Mouse (Mus musculus) lung, embryonic 15.5 days (tissue): Measurements from ENCODE around the gene Dnaja4. TPM values are rescaled to one million over a fixed set of nuclear protein-coding genes. Genes with fewer than 3 reads are reported as not detected.

Experiments
- ATAC-seq: fragments of 200-750 bp; cut with Nextera tagmentation; 2 replicates; pipeline ENCODE4 v1.8.0; 2017; ENCODE audit warnings: moderate number of reproducible peaks, borderline replicate concordance; ENCODE audit not compliant: low FRiP score, low TSS enrichment; ENCODE audit errors: extremely low read depth
- H3K27ac ChIP-seq: fragments of 300-500 bp; sonication (generic); 2 replicates; pipeline ENCODE4 v1.5.1; 2015; ENCODE audit warnings: moderate library complexity, mild to moderate bottlenecking, inconsistent platforms
- H3K27me3 ChIP-seq: fragments of 300-500 bp; sonication (generic); 2 replicates; pipeline ENCODE4 v1.6.1; 2015; ENCODE audit warnings: inconsistent platforms
- H3K36me3 ChIP-seq: fragments of 300-500 bp; sonication (generic); 2 replicates; pipeline ENCODE4 v1.6.1; 2015; ENCODE audit warnings: inconsistent platforms
- H3K4me1 ChIP-seq: fragments of 300-500 bp; sonication (generic); 2 replicates; pipeline ENCODE4 v1.6.1; 2015; ENCODE audit warnings: inconsistent platforms
- H3K4me2 ChIP-seq: fragments of 300-500 bp; sonication (generic); 2 replicates; pipeline ENCODE4 v1.6.1; 2015; ENCODE audit warnings: inconsistent platforms, mild to moderate bottlenecking, moderate library complexity
- H3K4me3 ChIP-seq: fragments of 300-500 bp; sonication (generic); 2 replicates; pipeline ENCODE4 v1.5.1; 2015; ENCODE audit warnings: mild to moderate bottlenecking, inconsistent platforms
- H3K9ac ChIP-seq: fragments of 300-500 bp; sonication (generic); 2 replicates; pipeline ENCODE4 v1.6.1; 2015; ENCODE audit warnings: inconsistent platforms
- H3K9me3 ChIP-seq: fragments of 300-500 bp; sonication (generic); 2 replicates; pipeline ENCODE4 v1.6.1; 2016; ENCODE audit warnings: inconsistent platforms
- whole genome bisulfite sequencing: fragments of 180-500 bp; shearing (Covaris S2); methylation state at CpG from one replicate; pipeline ENCODE4 v1.1.7; 2015; 5-methylcytosine and 5-hydroxymethylcytosine counted together
- polyA plus RNA-seq: library from polyadenylated mRNA; unstranded; fragments of >200 nt; fragmentation: Nextera tagmentation; extraction: Ambion mirVana; gene quantifications from 2 replicates; pipeline ENCODE4 v1.2.1, GENCODE M21; 2015

The Dnaja4 gene
- polyA plus RNA-seq, 1 experiment from 2014 or later = 6.6 TPM

GRCm38 (mm10) chr9:54702581-54702980, 3.9 kb downstream of the Dnaja4 start:
- no peak overlapping the region for H3K4me3 ChIP-seq
- WGBS = 60% methylated on average over 2 of the region's 2 CpGs
- no peak overlapping the region for H3K4me2 ChIP-seq

GRCm38 (mm10) chr9:54704361-54704760, 5.7 kb downstream of the Dnaja4 start:
- Histone ChIP-seq H3K27ac (no peak overlapping the region), H3K4me3 (no peak overlapping the region), H3K4me1 (peaks cover 16% of the 10 kb centered on the region; the same call in 1 of the 2 replicates), H3K9ac (no peak overlapping the region), H3K9me3 (no peaks in the 10 kb centered on the region), H3K27me3 (peaks cover 10% of the 10 kb centered on the region), H3K36me3 (no peaks in the 10 kb centered on the region), H3K4me2 (no peak overlapping the region)
- ATAC-seq = no peak
- WGBS = 64% methylated on average over 5 of the region's 5 CpGs

More at GRCm38 (mm10) chr9:54702581-54702980, 3.9 kb downstream of the Dnaja4 start:
- Histone ChIP-seq H3K36me3 (no peaks in the 10 kb centered on the region), H3K9ac (no peak overlapping the region), H3K9me3 (no peaks in the 10 kb centered on the region), H3K27me3 (peaks cover 21% of the 10 kb centered on the region), H3K27ac (no peak overlapping the region), H3K4me1 (peaks cover 22% of the 10 kb centered on the region; the same call in 1 of the 2 replicates)
- ATAC-seq = no peak

- Histone ChIP-seq H3K9me3 (no peaks in the 10 kb centered on the region), H3K27me3 (peaks cover 8% of the 10 kb centered on the region), H3K27ac (no peak overlapping the region), H3K4me3 (no peak overlapping the region), H3K4me1 (peaks cover 7% of the 10 kb centered on the region; the same call in 1 of the 2 replicates), H3K9ac (no peak overlapping the region), H3K4me2 (no peak overlapping the region), H3K36me3 (no peaks in the 10 kb centered on the region)
- 16% methylated on average over 1 of the region's 1 CpGs for WGBS
- no peak for ATAC-seq
Observed at GRCm38 (mm10) chr9:54705561-54705960, 6.9 kb downstream of the Dnaja4 start.

GRCm38 (mm10) chr9:54707288-54707999, 8.8 kb downstream of the Dnaja4 start:
- WGBS = 56% methylated on average over 8 of the region's 8 CpGs
- Histone ChIP-seq H3K4me1 (peaks cover 9% of the 10 kb centered on the region; the same call in 1 of the 2 replicates), H3K27ac (no peak overlapping the region), H3K4me2 (no peak overlapping the region), H3K4me3 (no peak overlapping the region), H3K27me3 (no peaks in the 10 kb centered on the region), H3K9ac (no peak overlapping the region), H3K36me3 (no peaks in the 10 kb centered on the region), H3K9me3 (no peaks in the 10 kb centered on the region)
- ATAC-seq = no peak

- no peak for ATAC-seq
- no peaks in the 10 kb centered on the region for H3K27me3 ChIP-seq
- H3K9ac ChIP-seq = no peak overlapping the region
- H3K4me2 ChIP-seq = no peak overlapping the region
- WGBS = 84% methylated on average over 5 of the region's 5 CpGs
- peaks cover 9% of the 10 kb centered on the region; the same call in 1 of the 2 replicates for H3K4me1 ChIP-seq
- no peaks in the 10 kb centered on the region for H3K9me3 ChIP-seq
- no peak overlapping the region for H3K27ac ChIP-seq
- H3K4me3 ChIP-seq = no peak overlapping the region
- H3K36me3 ChIP-seq = no peaks in the 10 kb centered on the region
Observed at GRCm38 (mm10) chr9:54708085-54708484, 9.4 kb downstream of the Dnaja4 start.

DNA sequence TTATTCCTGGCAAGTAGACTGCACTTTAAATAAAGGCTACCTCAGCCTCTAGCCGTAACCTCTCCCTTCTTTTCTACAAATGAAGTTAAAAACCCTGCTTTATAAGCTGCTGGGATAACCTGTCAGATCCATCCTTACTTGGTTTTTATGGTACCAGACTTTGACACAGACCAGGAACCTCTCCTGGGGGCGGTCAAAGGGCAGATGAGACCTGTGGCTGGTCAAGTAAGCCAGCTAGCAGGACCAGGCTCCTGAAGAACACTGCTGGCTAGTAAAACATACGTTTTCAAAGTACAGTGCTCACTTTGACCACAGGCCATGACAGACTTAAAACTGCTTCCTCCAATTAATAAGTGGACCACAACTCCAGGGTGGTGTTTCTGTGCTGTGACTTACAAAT, 17.1 kb downstream of the Dnaja4 start:
- WGBS = 90% methylated on average over 3 of the region's 3 CpGs
- Histone ChIP-seq H3K36me3 (peaks cover 50% of the 10 kb centered on the region), H3K4me1 (peaks cover 20% of the 10 kb centered on the region), H3K9ac (no peak overlapping the region), H3K27me3 (no peaks in the 10 kb centered on the region), H3K4me3 (no peak overlapping the region), H3K27ac (no peak overlapping the region), H3K9me3 (no peaks in the 10 kb centered on the region), H3K4me2 (no peak overlapping the region)
- no peak for ATAC-seq

DNA sequence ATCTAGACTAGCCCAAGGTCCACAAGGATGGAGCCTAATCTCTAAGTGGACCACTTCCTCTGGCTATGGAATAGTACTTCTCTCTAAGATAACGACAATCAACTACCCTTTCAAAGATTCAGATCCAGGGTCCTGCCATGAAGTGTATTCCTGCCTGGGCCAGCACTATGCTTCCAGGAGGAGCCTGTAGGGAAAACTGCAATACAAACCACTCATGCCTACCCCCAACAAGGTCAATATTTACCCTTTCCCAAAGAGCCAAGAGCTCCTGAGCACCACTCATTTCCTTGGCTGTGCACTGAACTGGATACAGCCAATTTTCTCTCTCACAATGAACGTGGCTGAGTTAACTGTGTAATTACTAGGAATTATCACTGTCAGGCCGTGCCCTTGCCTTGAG, 18.9 kb downstream of the Dnaja4 start:
- WGBS = 62% methylated on average over 3 of the region's 3 CpGs
- no peak overlapping the region for H3K4me3 ChIP-seq
- H3K4me1 ChIP-seq = peaks cover 12% of the 10 kb centered on the region
- peaks cover 63% of the 10 kb centered on the region for H3K36me3 ChIP-seq
- no peaks in the 10 kb centered on the region for H3K27me3 ChIP-seq
- no peak overlapping the region for H3K9ac ChIP-seq
- H3K4me2 ChIP-seq = no peak overlapping the region
- H3K9me3 ChIP-seq = no peaks in the 10 kb centered on the region
- peak; percentile 62; the same call in 1 of the 2 replicates for ATAC-seq
- no peak overlapping the region for H3K27ac ChIP-seq

GRCm38 (mm10) chr9:54722156-54722555, 23.5 kb downstream of the Dnaja4 start:
- Histone ChIP-seq H3K4me2 (no peak overlapping the region), H3K4me1 (peaks cover 4% of the 10 kb centered on the region; the same call in 1 of the 2 replicates), H3K9me3 (no peaks in the 10 kb centered on the region), H3K36me3 (peaks cover 82% of the 10 kb centered on the region), H3K27me3 (no peaks in the 10 kb centered on the region), H3K27ac (no peak overlapping the region), H3K4me3 (no peak overlapping the region), H3K9ac (no peak overlapping the region)
- WGBS = 90% methylated on average over 7 of the region's 7 CpGs
- no peak for ATAC-seq

DNA sequence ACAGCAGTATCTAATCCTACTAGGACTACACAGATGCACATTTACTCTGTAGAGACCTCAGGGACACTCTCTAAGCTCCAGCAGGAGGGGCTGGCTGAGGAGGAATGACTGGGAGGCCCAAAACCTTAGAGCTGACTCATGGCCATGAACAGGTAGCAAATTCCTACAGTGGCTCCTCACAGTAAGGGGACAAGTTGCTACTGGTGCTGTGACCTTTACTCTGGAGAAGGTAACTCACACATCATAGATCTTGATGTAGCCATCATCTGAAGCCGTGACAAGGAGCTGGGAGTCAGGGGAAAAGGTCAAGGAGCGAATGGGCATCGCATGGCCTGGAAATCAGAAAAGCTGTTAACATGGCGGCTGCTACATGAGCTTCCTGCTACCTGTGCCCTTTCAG, 23.9 kb downstream of the Dnaja4 start:
- no peak overlapping the region for H3K4me3 ChIP-seq
- H3K27me3 ChIP-seq = no peaks in the 10 kb centered on the region
- H3K4me1 ChIP-seq = peaks cover 4% of the 10 kb centered on the region; the same call in 1 of the 2 replicates
- no peak overlapping the region for H3K4me2 ChIP-seq
- no peak overlapping the region for H3K27ac ChIP-seq
- ATAC-seq = no peak
- peaks cover 86% of the 10 kb centered on the region for H3K36me3 ChIP-seq
- 78% methylated on average over 4 of the region's 4 CpGs for WGBS
- no peak overlapping the region for H3K9ac ChIP-seq
- H3K9me3 ChIP-seq = no peaks in the 10 kb centered on the region

- WGBS = 80% methylated on average over 5 of the region's 5 CpGs
- no peak overlapping the region for H3K9ac ChIP-seq
- H3K27me3 ChIP-seq = no peaks in the 10 kb centered on the region
- no peak overlapping the region for H3K4me2 ChIP-seq
- no peaks in the 10 kb centered on the region for H3K4me1 ChIP-seq
- ATAC-seq = no peak
- peaks cover 78% of the 10 kb centered on the region for H3K36me3 ChIP-seq
- no peak overlapping the region for H3K4me3 ChIP-seq
- H3K9me3 ChIP-seq = no peaks in the 10 kb centered on the region
- H3K27ac ChIP-seq = no peak overlapping the region
Observed at GRCm38 (mm10) chr9:54726315-54726714, 27.6 kb downstream of the Dnaja4 start.

- peaks cover 24% of the 10 kb centered on the region for H3K36me3 ChIP-seq
- 91% methylated on average over 2 of the region's 2 CpGs for WGBS
- no peaks in the 10 kb centered on the region for H3K27me3 ChIP-seq
- no peaks in the 10 kb centered on the region for H3K9me3 ChIP-seq
- no peak overlapping the region for H3K27ac ChIP-seq
- H3K4me3 ChIP-seq = no peak overlapping the region
- H3K9ac ChIP-seq = no peak overlapping the region
- ATAC-seq = no peak
- H3K4me2 ChIP-seq = no peak overlapping the region
- H3K4me1 ChIP-seq = peaks cover 12% of the 10 kb centered on the region
Observed at GRCm38 (mm10) chr9:54732122-54732521, 33.4 kb downstream of the Dnaja4 start.

DNA sequence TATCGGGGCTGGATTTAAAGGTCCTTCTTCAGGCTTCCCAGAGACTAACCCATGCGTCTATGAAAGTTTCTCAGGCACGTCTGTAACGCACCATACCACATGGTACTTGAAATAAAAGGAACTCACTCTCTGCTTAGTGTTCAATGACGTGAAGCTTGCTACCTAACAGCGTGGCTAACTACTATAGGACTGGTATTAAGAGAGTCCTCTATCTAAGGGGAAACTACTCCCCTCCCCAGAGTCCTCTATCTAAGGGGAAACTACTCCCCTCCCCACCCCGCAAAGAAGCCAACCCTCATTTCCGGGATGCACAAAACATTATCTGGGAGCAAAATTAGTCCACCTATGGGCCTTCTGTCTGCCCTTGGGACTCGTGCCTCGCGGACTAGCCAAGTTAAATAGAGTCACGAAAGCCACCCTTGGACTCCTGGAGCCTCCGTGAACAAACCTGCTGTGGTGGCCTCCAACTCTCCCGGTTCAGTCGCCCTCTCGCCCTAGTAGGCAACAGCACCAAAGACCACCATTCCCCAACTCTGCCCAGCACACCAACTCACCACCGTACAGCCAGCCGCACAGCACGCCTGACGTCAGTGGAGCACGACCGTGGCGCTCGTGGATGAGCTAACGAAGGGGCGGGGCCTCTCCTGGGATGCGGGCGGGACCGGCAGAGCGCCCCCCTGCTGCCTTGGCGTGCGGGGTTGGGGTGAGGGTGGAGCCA, 35.4 kb downstream of the Dnaja4 start, which contains the start of gene Wdr61:
Gene Wdr61, minus strand, starts transcription at position 599 of the 718 bp plus-strand sequence.
- Histone ChIP-seq H3K27me3 (no peaks in the 10 kb centered on the region), H3K4me1 (peaks cover 12% of the 10 kb centered on the region), H3K4me2 (peak within 1 kb of the TSS; percentile 66), H3K27ac (peak within 1 kb of the TSS; percentile 39; the same call in 1 of the 2 replicates), H3K9me3 (no peaks in the 10 kb centered on the region), H3K36me3 (peaks cover 6% of the 10 kb centered on the region; the same call in 1 of the 2 replicates), H3K9ac (peak within 1 kb of the TSS; percentile 82), H3K4me3 (peak within 1 kb of the TSS; percentile 83)
- 2% methylated on average over 32 of the region's 32 CpGs for WGBS
- ATAC-seq = peak; percentile 98
